Mouse (Mus musculus): ENCODE data around the gene Ap1ar.

GRCm38 (mm10) chr3:127837972-127838644 is 785 bp upstream of the Ap1ar start:
- TF ChIP-seq POLR2A (IDR thresholded peaks at IDR 0.05; ENCODE audit: insufficient read depth, low read depth, low read length) (no peak), CTCF (IDR thresholded peaks at IDR 0.05; ENCODE audit: insufficient read depth, low read depth, low read length) (no peak)
